Mouse (Mus musculus) G1E (cell line): ENCODE data around the gene Mcat.

Experiments
- CTCF ChIP-seq: IDR thresholded peaks from 2 replicates; pipeline ENCODE4 v1.5.1; 2012; ENCODE audit warnings: low read depth, low read length, inconsistent platforms, mixed read lengths
- GATA1 ChIP-seq: IDR thresholded peaks from 2 replicates; pipeline ENCODE4 v1.6.1; 2012; ENCODE audit warnings: borderline replicate concordance, low read length, inconsistent platforms, mixed read lengths
- GATA2 ChIP-seq: IDR thresholded peaks from 2 replicates; pipeline ENCODE4 v1.6.1; 2012; ENCODE audit warnings: low read depth, low read length, inconsistent platforms, borderline replicate concordance
- POLR2AphosphoS5 ChIP-seq: IDR thresholded peaks from 2 replicates; pipeline ENCODE4 v1.6.1; 2012; ENCODE audit warnings: low read depth, low read length, inconsistent platforms; ENCODE audit not compliant: insufficient replicate concordance
- TAL1 ChIP-seq: conservative IDR thresholded peaks from 2 replicates; pipeline ENCODE4 v1.6.1; 2012; ENCODE audit warnings: low read depth, low read length, inconsistent platforms, mixed read lengths

DNA sequence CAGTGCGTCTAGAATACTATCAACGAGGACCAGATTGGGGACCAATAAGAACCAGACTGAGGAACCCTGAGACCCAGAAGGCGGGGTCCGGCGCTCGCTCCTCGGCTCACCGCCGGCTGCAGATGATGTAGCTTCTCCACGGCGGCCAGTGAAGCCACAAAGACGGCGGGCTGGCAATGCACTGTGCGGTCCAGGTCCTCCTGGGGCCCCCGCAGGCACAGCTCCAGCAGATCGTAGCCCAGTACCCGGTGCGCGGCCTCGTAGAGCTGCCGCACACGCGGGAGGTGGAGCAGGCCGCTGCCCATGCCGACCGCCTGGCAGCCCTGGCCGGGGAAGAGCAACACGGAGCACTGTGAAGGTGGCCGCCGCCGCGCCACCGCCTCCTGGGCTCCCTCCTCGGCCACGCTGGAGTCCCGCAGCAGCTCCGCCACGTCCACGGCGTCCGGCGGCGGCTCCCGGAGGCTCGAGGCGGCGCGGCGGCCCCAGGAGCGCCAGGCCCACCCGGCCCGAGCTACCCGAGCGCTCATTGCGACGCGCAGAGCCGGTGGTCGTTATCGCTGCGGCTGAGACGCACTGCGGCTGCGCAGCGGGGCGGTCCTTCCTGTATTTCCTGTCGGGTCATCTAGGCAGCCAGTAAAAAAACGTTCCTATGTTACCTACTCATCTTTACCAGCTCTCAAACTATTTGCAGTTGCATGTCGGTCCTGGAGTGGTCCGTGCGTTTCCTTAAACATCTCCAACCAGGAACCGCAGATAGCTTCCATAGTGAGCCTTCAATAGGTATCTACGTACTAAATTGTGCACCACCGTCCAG is 8.2 kb downstream of the Mcat start:
- TF ChIP-seq GATA1 (no peak), CTCF (no peak), TAL1 (no peak), POLR2AphosphoS5 (no peak), GATA2 (no peak)
